Mouse (Mus musculus) adrenal gland, adult 18-20 months (tissue): ENCODE data around the gene Gm42688. TPM values are rescaled to one million over a fixed set of nuclear protein-coding genes. Genes with fewer than 3 reads are reported as not detected.

ENCODE experiments used
- DNase-seq, 2 experiments: peaks; one replicate each; pipeline ENCODE4 v3.0.0; 2021 to 2022; ENCODE audit warnings: low spot score in 2 of 2
- total RNA-seq, 2 experiments: library from RNA; stranded (reverse); gene quantifications; 1 replicate in 1 of 2; 2 replicates in 1 of 2; pipeline ENCODE4 v1.2.3; 2021

Gm42688 gene
- total RNA-seq, 2 experiments from 2014 or later, result 4.0 to 5.1 TPM

- DNase-seq, result no peak
Observed at GRCm38 (mm10) chr6:83083497-83083896, 17.9 kb upstream of the Gm42688 start.

DNA sequence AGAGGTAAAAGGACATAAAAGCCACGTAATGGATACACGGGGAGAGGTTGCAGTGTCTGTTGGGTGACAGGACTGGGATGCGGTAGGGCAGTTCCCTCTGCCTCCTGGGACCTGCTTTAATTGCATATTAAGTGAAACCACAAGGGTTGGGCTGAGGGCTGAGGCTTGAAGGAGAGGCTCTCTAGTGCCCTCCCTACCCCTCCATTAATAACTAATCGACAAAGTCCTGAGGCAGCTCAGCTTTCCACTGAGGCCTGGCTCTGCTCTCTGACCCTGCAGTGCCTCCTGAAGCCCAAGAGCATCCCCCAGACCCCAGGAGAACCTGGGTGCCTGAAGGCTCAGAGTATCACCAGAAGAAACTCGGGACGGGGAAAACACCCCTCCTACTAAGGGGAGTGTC is 16.9 kb upstream of the Gm42688 start:
- no peak for DNase-seq

- DNase-seq, result peak in 1 of 2 experiments; percentile 48
Observed at GRCm38 (mm10) chr6:83086121-83087035, 15.0 kb upstream of the Gm42688 start, which contains the start of gene Lbx2. Gene Lbx2 (plus strand): TSS chr6:83086367.

GRCm38 (mm10) chr6:83087205-83087925 is 14.1 kb upstream of the Gm42688 start:
- DNase-seq, result peak; percentile 55 to 62

DNA sequence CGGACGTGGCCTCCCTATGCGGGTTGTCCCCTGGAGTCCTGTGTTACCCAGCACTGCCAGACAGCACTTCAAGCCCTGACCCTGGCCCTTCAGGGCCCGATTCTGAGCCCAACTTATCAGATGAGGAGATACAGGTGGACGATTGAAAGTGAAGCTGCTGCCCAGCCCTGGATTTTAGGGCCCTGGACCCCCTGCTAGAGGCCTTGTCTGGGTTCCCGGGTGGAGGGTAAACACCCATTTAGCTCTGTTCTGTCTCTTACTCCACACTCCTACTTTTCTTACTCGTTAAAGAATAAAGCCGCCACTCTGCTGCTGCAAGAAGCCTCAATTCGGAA is 13.5 kb upstream of the Gm42688 start:
- DNase-seq, result no peak

DNA sequence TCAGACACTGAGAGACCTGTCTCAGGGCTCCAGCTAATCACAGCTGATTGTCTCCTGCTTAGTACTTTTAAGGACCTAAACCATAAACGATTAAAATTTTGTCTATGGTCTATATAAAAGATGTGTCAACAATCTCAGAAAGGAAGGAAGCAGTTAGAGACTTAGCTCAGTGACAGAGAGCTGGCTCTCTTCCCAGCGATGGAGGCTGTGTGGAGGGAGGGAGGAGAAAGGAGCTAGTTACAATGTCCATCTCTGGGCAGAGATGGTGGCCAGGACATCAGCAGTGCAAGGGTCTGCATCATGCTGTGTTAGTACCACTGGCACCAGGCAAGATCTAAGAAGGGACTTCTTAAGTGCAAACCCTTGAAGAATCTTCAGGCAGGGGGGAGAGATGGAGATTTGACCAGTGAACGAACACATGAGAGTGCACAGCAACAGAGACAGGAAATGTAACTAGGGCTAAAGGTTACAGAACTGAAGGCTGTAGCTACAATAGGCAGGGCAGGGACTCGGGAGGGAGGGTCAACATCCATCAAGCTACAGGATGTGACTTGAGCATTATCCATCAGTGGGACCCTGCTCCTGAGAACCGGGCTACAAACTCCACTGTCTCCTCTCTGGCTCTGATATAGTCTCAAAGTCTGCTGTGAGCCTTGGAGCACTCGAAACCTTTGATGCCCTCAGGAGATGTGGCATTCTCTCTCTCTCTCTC is 8.8 kb upstream of the Gm42688 start:
- no peak for DNase-seq

DNA sequence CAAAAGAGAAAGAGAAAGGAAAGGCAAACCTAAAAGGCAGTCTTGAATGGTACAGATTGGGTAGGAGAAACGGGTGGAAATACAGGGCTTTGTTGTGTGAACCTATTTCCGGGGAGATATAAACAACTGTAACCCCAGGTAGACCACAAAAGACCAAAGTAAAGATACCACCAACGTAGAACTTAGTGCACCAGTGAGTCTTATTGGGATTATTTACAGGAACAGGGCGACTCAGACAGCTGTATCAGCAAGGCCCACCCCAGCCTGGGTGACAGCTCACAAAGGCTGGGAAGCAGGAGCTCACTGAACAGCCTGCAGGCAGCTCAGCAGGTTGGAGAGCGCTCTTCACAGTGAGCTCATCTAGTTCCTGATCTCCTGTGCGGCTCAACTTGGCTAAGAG is 5.4 kb upstream of the Gm42688 start:
- no peak for DNase-seq

DNA sequence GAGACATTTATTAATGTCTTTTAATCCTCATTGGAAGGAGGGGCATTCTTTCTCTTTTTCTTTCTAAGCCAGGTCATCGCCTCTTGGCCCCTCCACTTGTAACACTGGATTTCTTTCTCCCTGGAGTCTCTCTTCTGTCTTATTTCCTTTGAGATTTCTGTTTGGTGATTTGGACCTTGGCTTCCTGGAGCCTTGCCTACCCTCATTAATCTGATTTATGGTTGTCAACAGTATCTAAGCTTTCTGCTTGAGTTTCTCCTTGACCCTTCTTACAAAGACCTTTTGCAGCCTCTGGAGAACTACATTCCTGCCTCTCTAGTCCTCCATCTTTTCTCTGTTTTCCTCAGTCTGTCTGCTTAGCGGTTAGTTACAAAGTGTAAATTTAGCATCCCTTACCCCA is 3.0 kb upstream of the Gm42688 start:
- DNase-seq, result peak in 1 of 2 experiments; percentile 43

- peak; percentile 66 for DNase-seq
Observed at GRCm38 (mm10) chr6:83101688-83102556, 505 bp downstream of the Gm42688 start.

GRCm38 (mm10) chr6:83103130-83103650 is 1.8 kb downstream of the Gm42688 start:
- DNase-seq, result no peak

- no peak for DNase-seq
Observed at GRCm38 (mm10) chr6:83104158-83104557, 2.7 kb downstream of the Gm42688 start.

- peak; percentile 79 to 80 for DNase-seq
Observed at GRCm38 (mm10) chr6:83107566-83108400, 6.4 kb downstream of the Gm42688 start.

- DNase-seq, result peak; percentile 81 to 83
Observed at GRCm38 (mm10) chr6:83108762-83109668, 7.6 kb downstream of the Gm42688 start, which contains the start of gene Mrpl53. Gene Mrpl53 (plus strand): TSS chr6:83109040.

DNA sequence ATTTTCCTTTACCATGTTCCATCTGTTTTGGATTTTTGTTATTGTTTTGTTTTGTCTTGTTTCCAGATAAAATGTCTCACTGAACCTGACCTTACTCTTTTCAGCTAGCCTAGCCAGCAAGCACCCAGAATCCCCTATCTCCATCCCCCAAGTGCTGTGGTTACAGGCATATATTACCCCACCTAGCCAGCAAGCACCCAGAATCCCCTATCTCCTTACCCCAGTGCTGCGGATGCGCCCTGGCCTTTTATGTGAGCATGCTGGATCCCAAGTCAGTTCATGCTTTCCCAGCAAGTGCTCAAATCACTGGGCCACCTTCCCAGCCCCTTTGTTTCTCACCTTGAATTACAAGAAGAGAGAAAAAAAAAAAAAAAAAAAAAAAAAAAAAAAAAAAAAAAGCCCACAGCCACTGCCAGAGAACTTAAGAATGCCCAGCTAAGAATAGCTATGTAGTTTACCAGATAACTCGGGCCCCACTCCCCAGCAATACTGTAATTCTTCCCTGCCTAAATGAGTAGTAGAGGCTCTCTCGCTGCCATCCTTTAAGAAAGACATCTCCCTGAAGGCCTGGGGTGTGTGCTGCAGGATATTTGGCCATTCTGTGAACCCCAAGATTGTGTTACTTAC is 10.2 kb downstream of the Gm42688 start:
- no peak for DNase-seq

GRCm38 (mm10) chr6:83115011-83115671 is 13.7 kb downstream of the Gm42688 start, which contains the start of gene Mogs:
Gene Mogs (plus strand): TSS chr6:83115496.
- peak; percentile 94 to 96 for DNase-seq

DNA sequence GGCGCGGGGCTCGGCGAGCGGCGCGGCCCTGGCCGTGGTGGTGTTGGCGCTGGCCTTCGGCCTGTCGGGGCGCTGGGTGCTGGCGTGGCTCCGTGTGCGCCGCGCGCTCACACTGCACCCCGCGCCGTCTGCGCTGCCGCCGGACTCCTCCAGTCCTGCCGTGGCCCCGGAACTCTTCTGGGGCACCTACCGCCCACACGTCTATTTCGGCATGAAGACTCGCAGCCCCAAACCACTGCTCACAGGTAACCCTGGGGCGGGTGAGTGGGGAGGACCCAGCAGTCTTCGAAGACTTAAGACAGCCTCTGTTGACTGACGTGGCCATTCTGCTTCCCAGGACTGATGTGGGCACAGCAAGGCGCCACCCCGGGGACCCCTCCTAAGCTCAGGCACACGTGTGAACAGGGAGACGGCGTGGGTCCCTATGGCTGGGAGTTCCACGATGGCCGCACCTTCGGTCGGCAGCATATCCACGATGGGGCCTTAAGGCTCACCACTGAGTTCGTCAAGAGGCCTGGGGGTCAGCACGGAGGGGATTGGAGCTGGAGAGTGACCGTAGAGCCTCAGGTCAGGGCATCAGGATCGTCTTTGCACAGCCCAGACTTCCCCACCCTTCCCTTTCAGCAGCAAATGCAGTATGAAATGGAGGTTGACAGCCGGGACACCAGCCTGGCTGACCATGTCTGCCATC is 14.4 kb downstream of the Gm42688 start:
- no peak for DNase-seq
